Mouse (Mus musculus) ES-E14 (cell line): ENCODE measurements around the gene Zfp719. TPM values are rescaled to one million over a fixed set of nuclear protein-coding genes. Genes with fewer than 3 reads are reported as not detected.

Experiments
- DNase-seq: peaks from one replicate; pipeline ENCODE4 v3.0.0-alpha.2; 2013; ENCODE audit warnings: low read depth, low spot score
- H3K27ac ChIP-seq: 2 replicates; pipeline ENCODE4 v1.5.1; 2012; ENCODE audit warnings: low read depth, mild to moderate bottlenecking, low read length, moderate library complexity, mixed read lengths; ENCODE audit not compliant: poor library complexity, insufficient read depth, severe bottlenecking
- H3K36me3 ChIP-seq: 2 replicates; pipeline ENCODE4 v1.6.1; 2012; ENCODE audit warnings: mild to moderate bottlenecking, low read length, moderate library complexity, mixed read lengths; ENCODE audit not compliant: control insufficient read depth, poor library complexity, insufficient read depth, severe bottlenecking
- H3K4me1 ChIP-seq, 2 experiments: fragments of 150-350 bp in 1 of 2; sonication (generic) in 1 of 2; 2 replicates each; pipeline ENCODE4 v1.6.1; 2012; ENCODE audit warnings: low read length in 2 of 2, mild to moderate bottlenecking in 1 of 2, mixed read lengths in 1 of 2; ENCODE audit not compliant: control insufficient read depth in 2 of 2, insufficient read depth in 2 of 2, poor library complexity in 1 of 2
- H3K4me3 ChIP-seq, 2 experiments: fragments of 150-350 bp in 1 of 2; sonication (generic) in 1 of 2; 2 replicates each; pipeline ENCODE4 v1.5.1; 2012; ENCODE audit warnings: low read length in 2 of 2, low read depth in 1 of 2, mild to moderate bottlenecking in 1 of 2, mixed read lengths in 1 of 2; ENCODE audit not compliant: insufficient read depth in 1 of 2, poor library complexity in 1 of 2, severe bottlenecking in 1 of 2
- H3K9ac ChIP-seq: 2 replicates; pipeline ENCODE4 v1.6.1; 2012; ENCODE audit warnings: low read depth, mild to moderate bottlenecking, low read length, mixed read lengths; ENCODE audit not compliant: poor library complexity, insufficient read depth, severe bottlenecking
- H3K9me3 ChIP-seq: fragments of 150-350 bp; sonication (generic); 2 replicates; pipeline ENCODE4 v1.6.1; 2012; ENCODE audit warnings: low read depth, mild to moderate bottlenecking, low read length; ENCODE audit not compliant: control insufficient read depth, insufficient read depth
- CHD2 ChIP-seq: IDR thresholded peaks from 2 replicates; pipeline ENCODE4 v1.6.1; 2014; ENCODE audit warnings: mild to moderate bottlenecking, low read depth, low read length, inconsistent platforms
- HCFC1 ChIP-seq: IDR thresholded peaks from 2 replicates; pipeline ENCODE4 v1.6.1; 2012; ENCODE audit warnings: low read length, inconsistent platforms, borderline replicate concordance; ENCODE audit not compliant: insufficient read depth
- MAFK ChIP-seq: IDR thresholded peaks from 2 replicates; pipeline ENCODE4 v1.6.1; 2014; ENCODE audit warnings: mild to moderate bottlenecking, low read depth, low read length, inconsistent platforms; ENCODE audit not compliant: insufficient read depth
- ZC3H11A ChIP-seq: IDR thresholded peaks from 2 replicates; pipeline ENCODE4 v1.6.1; 2012; ENCODE audit warnings: low read depth, mild to moderate bottlenecking, inconsistent platforms, low read length, borderline replicate concordance
- ZNF384 ChIP-seq: IDR thresholded peaks from 2 replicates; pipeline ENCODE4 v1.6.1; 2012; ENCODE audit warnings: low read depth, low read length, inconsistent platforms
- in situ Hi-C, 2 experiments: fragments of 600-800 bp; cut with MboI; formaldehyde crosslinking; loops; one replicate each; pipeline ENCODE4 v1.15.1; 2025; ENCODE audit warnings: low sequenced_read_pairs in 2 of 2, inconsistent platforms in 1 of 2; ENCODE audit not compliant: unreplicated experiment in 2 of 2
- total RNA-seq: library from RNA; depleted of rRNA; stranded (reverse); fragments of 300-350 nt; gene quantifications from 2 replicates; pipeline ENCODE4 v1.2.3, GENCODE M21; 2012; rRNA removed

Zfp719 gene
- total RNA-seq: 9.2 and 9.9 TPM in 2 replicates

- Histone ChIP-seq H3K4me1 (peaks cover 0 to 3% of the 10 kb centered on the region in 2 experiments; a peak in 2 of 4 replicates), H3K4me3 (peak within 1 kb of the TSS; percentile 83 to 87), H3K9me3 (no peaks in the 10 kb centered on the region), H3K9ac (peak within 1 kb of the TSS; percentile 91), H3K27ac (peak within 1 kb of the TSS; percentile 52), H3K36me3 (peaks cover 5% of the 10 kb centered on the region)
- peak; percentile 85 for DNase-seq
- TF ChIP-seq ZNF384: peak; percentile 94; the same call in 1 of the 2 replicates
- TF ChIP-seq CHD2: no peak
- TF ChIP-seq MAFK: 0 out of 2 replicates have a peak, but pooled peaks have one; percentile 36
- TF ChIP-seq ZC3H11A: no peak
- TF ChIP-seq HCFC1: peak; percentile 72; the same call in 1 of the 2 replicates
- in situ Hi-C loops: no loop called here
Measured at GRCm38 (mm10) chr7:43579440-43580171, at the start of gene Zfp719. Gene Zfp719 (plus strand): TSS chr7:43579610.

- no peak overlapping the region for H3K4me3 ChIP-seq
- TF ChIP-seq CHD2: no peak
- TF ChIP-seq MAFK: no peak
- no peak for TF ChIP-seq ZNF384
- no peak for TF ChIP-seq ZC3H11A
- no peak for TF ChIP-seq HCFC1
- DNase-seq: no peak
- no peaks in the 10 kb centered on the region for H3K9me3 ChIP-seq
- H3K9ac ChIP-seq: no peak overlapping the region
- in situ Hi-C loops: no loop called here
- no peaks in the 10 kb centered on the region for H3K36me3 ChIP-seq
- H3K4me1 ChIP-seq: no peaks in the 10 kb centered on the region
- no peak overlapping the region for H3K27ac ChIP-seq
Measured at GRCm38 (mm10) chr7:43530216-43530785, 49.1 kb upstream of the Zfp719 start.

- Histone ChIP-seq H3K27ac (no peak overlapping the region), H3K4me3 (no peak overlapping the region), H3K36me3 (no peaks in the 10 kb centered on the region), H3K9ac (no peak overlapping the region), H3K4me1 (no peaks in the 10 kb centered on the region), H3K9me3 (no peaks in the 10 kb centered on the region)
- in situ Hi-C loops: no loop called here
- TF ChIP-seq MAFK (no peak), ZNF384 (no peak), ZC3H11A (no peak), HCFC1 (no peak), CHD2 (no peak)
- DNase-seq: no peak
Measured at GRCm38 (mm10) chr7:43532936-43533505, 46.4 kb upstream of the Zfp719 start.

- H3K9me3 ChIP-seq: no peaks in the 10 kb centered on the region
- no peak overlapping the region for H3K9ac ChIP-seq
- no peaks in the 10 kb centered on the region for H3K4me1 ChIP-seq
- H3K27ac ChIP-seq: no peak overlapping the region
- DNase-seq: no peak
- no peaks in the 10 kb centered on the region for H3K36me3 ChIP-seq
- no peak overlapping the region for H3K4me3 ChIP-seq
- in situ Hi-C loops: no loop called here
- TF ChIP-seq CHD2 (no peak), HCFC1 (no peak), ZNF384 (no peak), ZC3H11A (no peak), MAFK (no peak)
Measured at GRCm38 (mm10) chr7:43538524-43538923, 40.9 kb upstream of the Zfp719 start.
